Mouse (Mus musculus) cortical plate, adult 2 months (tissue): ENCODE measurements at regions not wholly inside any gene's neighbourhood (a gene's known extent, or its start where the extent isn't known, plus 50 kb on each side); places are given as distances from the start of the nearest gene placed in this dataset.
A peak's percentile ranks its signal among the peaks of the same experiment; 100 is the strongest.
"Not testable (repeated sequence)": the region's sequence is repeated elsewhere in the genome, so short reads cannot be mapped to it uniquely, and the experiment has no call there.

ENCODE experiments used
- H3K27ac ChIP-seq: fragments of 200-500 bp; 2 replicates; pipeline ENCODE4 v1.5.1; 2012; ENCODE audit warnings: low read length, control low read depth, inconsistent platforms; ENCODE audit not compliant: insufficient read depth
- H3K4me1 ChIP-seq: fragments of 200-500 bp; 2 replicates; pipeline ENCODE4 v1.6.1; 2011; ENCODE audit warnings: low read length; ENCODE audit not compliant: control insufficient read depth, insufficient read depth
- H3K4me3 ChIP-seq: fragments of 200-500 bp; 2 replicates; pipeline ENCODE4 v1.5.1; 2011; ENCODE audit warnings: mild to moderate bottlenecking, low read length, control low read depth; ENCODE audit not compliant: insufficient read depth
- CTCF ChIP-seq: fragments of 200-500 bp; IDR thresholded peaks from 2 replicates; pipeline ENCODE4 v1.5.1; 2011; ENCODE audit warnings: mild to moderate bottlenecking, control low read depth, low read length; ENCODE audit not compliant: insufficient read depth; ENCODE audit errors: extremely low read depth
- POLR2A ChIP-seq: fragments of 200-500 bp; IDR thresholded peaks from 2 replicates; pipeline ENCODE4 v1.6.1; 2011; ENCODE audit warnings: mild to moderate bottlenecking, low read length, control low read depth; ENCODE audit not compliant: insufficient read depth; ENCODE audit errors: extremely low read depth

DNA sequence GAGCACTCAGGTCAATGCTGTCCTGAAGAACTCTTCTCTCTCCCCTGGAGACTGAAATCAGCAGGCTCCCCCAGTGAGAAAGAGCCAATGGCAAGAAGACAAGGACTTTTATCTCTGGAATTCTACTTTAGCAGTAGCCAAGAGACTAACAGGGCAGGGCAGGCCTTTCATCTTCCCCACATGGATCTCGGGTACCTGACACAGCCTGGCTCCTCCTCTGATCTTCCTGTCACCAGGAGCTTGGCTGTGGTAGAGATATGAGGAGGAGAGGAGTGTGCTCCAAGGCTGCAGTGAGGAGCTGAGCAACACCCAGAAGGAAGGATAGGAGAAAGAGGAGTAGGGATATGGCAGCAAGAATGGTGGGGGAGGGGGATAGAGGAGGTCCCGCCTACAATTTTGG is 488.5 kb downstream of the Tns1 start:
- Histone ChIP-seq H3K4me3 (no peak overlapping the region), H3K27ac (no peak overlapping the region), H3K4me1 (no peaks in the 10 kb centered on the region)
- TF ChIP-seq CTCF (no peak), POLR2A (no peak)

GRCm38 (mm10) chr1:73634871-73635270 is 489.4 kb downstream of the Tns1 start:
- TF ChIP-seq CTCF (no peak), POLR2A (no peak)
- no peak overlapping the region for H3K4me3 ChIP-seq
- H3K4me1 ChIP-seq: no peaks in the 10 kb centered on the region
- no peak overlapping the region for H3K27ac ChIP-seq

DNA sequence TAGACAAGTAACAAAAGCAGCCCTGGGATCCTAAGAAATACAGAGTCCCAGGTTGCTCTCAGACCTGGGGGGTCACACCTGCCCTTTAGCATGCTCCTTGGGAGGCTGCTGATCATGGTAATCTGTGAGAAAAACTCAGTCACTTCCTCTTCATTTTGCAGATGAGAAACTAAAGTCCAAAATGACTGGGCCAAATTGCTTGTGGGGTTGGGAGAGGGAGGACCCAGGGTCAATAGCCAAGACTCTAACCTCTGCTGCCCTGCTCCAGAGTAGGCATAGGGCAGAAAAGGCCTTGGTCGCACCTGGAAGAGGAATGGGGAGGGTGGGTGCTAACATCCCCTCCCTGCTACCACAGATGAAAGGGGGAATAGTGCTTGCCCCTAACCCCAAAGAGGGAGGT is 491.2 kb downstream of the Tns1 start:
- Histone ChIP-seq H3K27ac (no peak overlapping the region), H3K4me3 (no peak overlapping the region), H3K4me1 (no peaks in the 10 kb centered on the region)
- TF ChIP-seq POLR2A (no peak), CTCF (no peak)

DNA sequence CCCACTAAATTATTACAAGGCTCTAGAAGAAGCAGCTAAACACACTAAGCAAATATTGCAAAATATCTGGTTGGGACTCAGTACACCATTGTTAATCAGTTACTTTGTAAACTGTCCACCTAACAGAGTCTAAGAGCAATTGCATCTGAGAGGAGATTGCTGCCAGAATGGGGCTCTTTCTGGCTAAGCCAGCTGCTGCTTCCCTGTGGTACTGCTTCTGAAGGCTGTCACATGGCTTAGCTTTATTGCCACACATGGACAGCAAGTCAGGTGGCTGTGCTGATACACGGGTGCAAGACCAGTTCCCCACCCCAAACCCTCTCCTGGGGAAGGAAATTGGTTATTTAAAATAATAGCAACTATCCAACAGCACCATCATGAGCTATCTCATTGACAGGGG is 493.9 kb downstream of the Tns1 start:
- Histone ChIP-seq H3K4me3 (no peak overlapping the region), H3K27ac (no peak overlapping the region), H3K4me1 (no peaks in the 10 kb centered on the region)
- TF ChIP-seq POLR2A (no peak), CTCF (no peak)

DNA sequence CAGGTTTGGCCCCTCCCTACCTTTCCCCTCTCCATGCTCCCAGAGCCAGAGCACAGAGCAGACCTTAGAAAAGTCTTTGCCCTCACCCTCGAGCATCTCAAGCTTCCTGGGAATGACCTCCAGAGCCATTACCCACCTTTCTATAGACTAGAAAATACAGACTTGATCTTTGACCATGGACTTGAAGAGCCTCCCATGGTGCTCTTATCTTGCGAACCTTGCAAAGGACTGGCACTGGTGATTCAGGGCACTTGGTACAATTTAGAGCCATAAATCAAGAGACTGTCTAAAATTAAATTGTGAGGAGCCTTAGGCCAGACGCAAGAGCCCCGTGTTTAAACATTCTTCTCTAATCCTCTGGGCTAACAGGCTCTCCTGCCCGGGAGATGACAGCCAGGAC is 498.9 kb downstream of the Tns1 start:
- Histone ChIP-seq H3K4me3 (no peak overlapping the region), H3K4me1 (no peaks in the 10 kb centered on the region), H3K27ac (no peak overlapping the region)
- TF ChIP-seq POLR2A (no peak), CTCF (no peak)

DNA sequence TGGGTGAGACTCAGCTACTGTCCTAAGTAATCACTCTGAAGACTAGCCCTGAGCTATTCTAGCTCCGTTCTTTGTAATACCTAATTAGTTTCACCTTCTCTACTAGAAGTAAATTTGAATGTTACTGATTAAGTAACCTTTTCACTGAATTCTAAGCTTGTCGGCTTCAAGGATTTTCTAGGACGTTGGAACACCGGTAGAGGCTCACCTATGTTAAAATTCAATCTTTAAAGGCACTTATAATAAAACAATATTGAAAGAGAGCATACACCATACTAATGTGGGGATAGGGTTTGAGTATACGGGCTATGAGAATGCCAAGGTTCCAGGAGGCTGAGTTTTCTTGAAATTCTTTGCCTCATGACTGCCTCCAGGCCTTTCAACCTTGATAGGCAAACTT is 503.1 kb downstream of the Tns1 start:
- H3K27ac ChIP-seq, H3K4me1 ChIP-seq: not testable (repeated sequence)

DNA sequence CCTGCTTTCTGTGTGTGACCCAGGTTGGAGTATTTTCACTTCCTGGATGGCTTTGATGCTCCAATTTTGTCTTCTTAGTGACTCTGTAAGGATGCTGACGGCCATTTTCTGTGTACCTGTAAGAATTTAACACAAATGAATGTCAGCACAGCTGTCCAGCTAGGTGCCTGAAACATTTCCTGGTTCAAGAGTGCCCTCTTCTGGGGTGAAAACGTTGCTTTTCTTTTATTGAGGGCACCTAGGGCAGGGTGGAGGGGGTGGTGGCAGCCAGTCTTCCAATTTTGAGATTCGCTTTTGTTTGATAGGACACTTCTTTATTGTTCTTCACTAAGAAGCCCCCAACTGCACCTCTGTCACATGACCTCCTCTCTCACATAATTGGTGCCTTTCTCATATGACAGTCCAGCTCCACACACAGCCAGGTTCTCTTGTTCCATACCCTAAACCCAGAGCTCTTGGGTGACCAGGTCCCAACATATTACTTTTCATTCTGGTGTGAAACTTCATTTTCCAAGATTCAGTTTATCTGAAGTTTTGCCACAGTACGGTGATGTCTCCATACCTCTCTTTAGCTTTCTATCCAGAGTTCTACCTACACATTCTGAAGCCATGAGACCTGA is 505.6 kb downstream of the Tns1 start:
- TF ChIP-seq POLR2A (no peak), CTCF (peak; percentile 55)
- Histone ChIP-seq H3K4me3 (no peak overlapping the region), H3K27ac (no peak overlapping the region), H3K4me1 (no peaks in the 10 kb centered on the region)

More for the DNA sequence above, 503.1 kb downstream of the Tns1 start:
- H3K4me3 ChIP-seq: not testable (repeated sequence)

DNA sequence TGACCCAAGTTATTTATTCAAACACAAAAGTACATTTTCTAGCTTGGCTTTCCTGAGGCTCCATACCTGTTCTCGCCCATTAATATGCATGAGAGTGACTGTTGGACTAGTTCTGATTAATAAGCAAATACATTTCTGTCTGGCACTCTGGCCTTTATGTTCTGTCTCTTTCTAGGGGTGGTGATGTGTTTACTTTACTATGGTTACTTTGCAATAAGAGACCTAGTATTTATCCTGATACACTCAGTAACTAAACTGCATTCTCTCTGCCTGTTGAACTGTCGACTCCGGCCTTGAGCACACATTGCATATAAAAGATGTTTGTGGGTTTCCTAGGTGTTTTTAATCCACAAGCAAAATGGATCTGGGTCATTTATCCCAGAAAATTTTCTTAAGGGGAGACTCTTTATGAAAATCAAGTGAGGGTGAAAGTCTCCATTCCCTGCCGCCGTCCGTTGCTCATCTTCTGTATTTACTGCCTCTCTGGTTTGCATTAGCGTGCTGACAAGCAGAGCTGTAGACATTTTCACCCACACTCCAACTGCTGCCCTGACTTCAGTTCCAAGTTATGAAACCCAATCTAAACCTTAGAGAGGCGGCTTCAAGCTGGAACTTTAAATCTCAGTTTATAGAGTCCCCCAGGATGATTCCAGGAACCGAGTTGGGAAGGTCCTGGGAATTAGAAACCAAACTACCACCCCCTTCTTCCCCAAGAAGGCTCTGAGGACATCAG is 530.4 kb downstream of the Tns1 start:
- H3K27ac ChIP-seq: no peak overlapping the region
- TF ChIP-seq POLR2A: no peak
- no peak for TF ChIP-seq CTCF
- no peaks in the 10 kb centered on the region for H3K4me1 ChIP-seq
- no peak overlapping the region for H3K4me3 ChIP-seq

GRCm38 (mm10) chr1:73591342-73592099 is 532.7 kb downstream of the Tns1 start:
- Histone ChIP-seq H3K27ac (no peak overlapping the region), H3K4me1 (no peaks in the 10 kb centered on the region), H3K4me3 (no peak overlapping the region)
- TF ChIP-seq POLR2A: no peak
- TF ChIP-seq CTCF: no peak

- H3K4me3 ChIP-seq: no peak overlapping the region
- H3K4me1 ChIP-seq: no peaks in the 10 kb centered on the region
- H3K27ac ChIP-seq: no peak overlapping the region
- TF ChIP-seq CTCF: no peak
- no peak for TF ChIP-seq POLR2A
Observed at GRCm38 (mm10) chr1:73579680-73580079, 544.6 kb downstream of the Tns1 start.
